Mouse (Mus musculus): ENCODE measurements at regions not wholly inside any gene's neighbourhood (a gene's known extent, or its start where the extent isn't known, plus 50 kb on each side); places are given as distances from the start of the nearest gene placed in this dataset.

- peaks cover 0 to 64% of the 10 kb centered on the region in 2 experiments; a peak in 2 of 4 replicates for H3K4me1 ChIP-seq (ENCODE audit: control insufficient read depth in 1 of 2, insufficient read depth in 2 of 2)
- peak overlapping the region in 1 of 3 experiments; percentile 16 for H3K4me3 ChIP-seq (replicated peaks in 1 of 3; ENCODE audit: low read depth in 2 of 3, low read length in 2 of 3, poor library complexity in 1 of 3)
- no peak overlapping the region for H3K4me2 ChIP-seq (ENCODE audit: insufficient read depth, low read depth, poor library complexity, severe bottlenecking)
- H3K9me3 ChIP-seq (replicated peaks; ENCODE audit: low read length), result no peaks in the 10 kb centered on the region
- TF ChIP-seq BHLHE40 (IDR thresholded peaks at IDR 0.05; ENCODE audit: low read depth, low read length) (0 out of 2 replicates have a peak, but pooled peaks have one; percentile 27), EP300 (IDR thresholded peaks at IDR 0.05; ENCODE audit: low read length) (peak; percentile 62), KAT2A (IDR thresholded peaks at IDR 0.05; ENCODE audit: insufficient replicate concordance, low read length) (no peak), MEF2A (IDR thresholded peaks at IDR 0.05; ENCODE audit: borderline replicate concordance, low read depth, low read length) (peak; percentile 74), ZMIZ1 (IDR thresholded peaks at IDR 0.05; ENCODE audit: low read depth, low read length) (no peak), TCF12 (IDR thresholded peaks at IDR 0.05; ENCODE audit: low read depth, low read length) (0 out of 2 replicates have a peak, but pooled peaks have one; percentile 12), ETS1 (conservative IDR thresholded peaks at IDR 0.05; ENCODE audit: low read depth, low read length) (peak; percentile 53; the same call in 1 of the 2 replicates)
- no peaks in the 10 kb centered on the region for H3K79me2 ChIP-seq (replicated peaks; ENCODE audit: control insufficient read depth, extremely low read depth, insufficient read depth, poor library complexity, severe bottlenecking)
- dilution Hi-C loops (cut with MboI; ENCODE audit: extremely low pct_ligation_motif_present, extremely low pct_unique_long_range_greater_than_20kb, low sequenced_read_pairs) (no loop called here), in situ Hi-C loops (cut with MboI; ENCODE audit: low pct_ligation_motif_present, low pct_unique_long_range_greater_than_20kb, low sequenced_read_pairs) (no loop called here)
- H3K27ac ChIP-seq (ENCODE audit: insufficient read depth, low read depth), result no peak overlapping the region
- H3K27me3 ChIP-seq (replicated peaks), result no peaks in the 10 kb centered on the region
- H3K9ac ChIP-seq (ENCODE audit: insufficient read depth, low read depth), result no peak overlapping the region
- no peaks in the 10 kb centered on the region for H3K36me3 ChIP-seq (replicated peaks in 1 of 2; ENCODE audit: control insufficient read depth in 1 of 2, insufficient read depth in 1 of 2, low read length in 1 of 2)
- DNase-seq (ENCODE audit: extremely low read depth), result peak; percentile 81
Observed at GRCm38 (mm10) chr11:112987782-112988181, 205.8 kb downstream of the Sox9 start.

- no peak overlapping the region for H3K9ac ChIP-seq (ENCODE audit: insufficient read depth, low read depth)
- H3K27me3 ChIP-seq (replicated peaks), result no peaks in the 10 kb centered on the region
- dilution Hi-C loops (cut with MboI; ENCODE audit: extremely low pct_ligation_motif_present, extremely low pct_unique_long_range_greater_than_20kb, low sequenced_read_pairs) (no loop called here), in situ Hi-C loops (cut with MboI; ENCODE audit: low pct_ligation_motif_present, low pct_unique_long_range_greater_than_20kb, low sequenced_read_pairs) (no loop called here)
- H3K4me1 ChIP-seq (ENCODE audit: control insufficient read depth in 1 of 2, insufficient read depth in 2 of 2), result peaks cover 0 to 65% of the 10 kb centered on the region in 2 experiments; a peak in 2 of 4 replicates
- no peaks in the 10 kb centered on the region for H3K9me3 ChIP-seq (replicated peaks; ENCODE audit: low read length)
- no peak for DNase-seq (ENCODE audit: extremely low read depth)
- H3K27ac ChIP-seq (ENCODE audit: insufficient read depth, low read depth), result no peak overlapping the region
- H3K4me3 ChIP-seq (replicated peaks in 1 of 3; ENCODE audit: low read depth in 2 of 3, low read length in 2 of 3, poor library complexity in 1 of 3), result no peak overlapping the region
- no peak overlapping the region for H3K4me2 ChIP-seq (ENCODE audit: insufficient read depth, low read depth, poor library complexity, severe bottlenecking)
- TF ChIP-seq KAT2A (IDR thresholded peaks at IDR 0.05; ENCODE audit: insufficient replicate concordance, low read length), result no peak
- TF ChIP-seq BHLHE40 (IDR thresholded peaks at IDR 0.05; ENCODE audit: low read depth, low read length), result no peak
- no peaks in the 10 kb centered on the region for H3K36me3 ChIP-seq (replicated peaks in 1 of 2; ENCODE audit: control insufficient read depth in 1 of 2, insufficient read depth in 1 of 2, low read length in 1 of 2)
- H3K79me2 ChIP-seq (replicated peaks; ENCODE audit: control insufficient read depth, extremely low read depth, insufficient read depth, poor library complexity, severe bottlenecking), result no peaks in the 10 kb centered on the region
Observed at GRCm38 (mm10) chr11:112988900-112989299, 206.9 kb downstream of the Sox9 start.

- no peak for DNase-seq (ENCODE audit: extremely low read depth)
- Histone ChIP-seq H3K4me2 (ENCODE audit: insufficient read depth, low read depth, poor library complexity, severe bottlenecking) (no peak overlapping the region), H3K9ac (ENCODE audit: insufficient read depth, low read depth) (no peak overlapping the region), H3K4me3 (replicated peaks in 1 of 3; ENCODE audit: low read depth in 2 of 3, low read length in 2 of 3, poor library complexity in 1 of 3) (no peak overlapping the region), H3K9me3 (replicated peaks; ENCODE audit: low read length) (no peaks in the 10 kb centered on the region), H3K4me1 (ENCODE audit: control insufficient read depth in 1 of 2, insufficient read depth in 2 of 2) (peaks cover 0 to 65% of the 10 kb centered on the region in 2 experiments; a peak in 2 of 4 replicates), H3K36me3 (replicated peaks in 1 of 2; ENCODE audit: control insufficient read depth in 1 of 2, insufficient read depth in 1 of 2, low read length in 1 of 2) (no peaks in the 10 kb centered on the region), H3K79me2 (replicated peaks; ENCODE audit: control insufficient read depth, extremely low read depth, insufficient read depth, poor library complexity, severe bottlenecking) (no peaks in the 10 kb centered on the region), H3K27me3 (replicated peaks) (no peaks in the 10 kb centered on the region), H3K27ac (ENCODE audit: insufficient read depth, low read depth) (no peak overlapping the region)
- in situ Hi-C loops (cut with MboI; ENCODE audit: low pct_ligation_motif_present, low pct_unique_long_range_greater_than_20kb, low sequenced_read_pairs) (loop anchor here (5.0 kb wide), 1 partner anchor 72 kb away; no protein-coding TSS in a partner anchor), dilution Hi-C loops (cut with MboI; ENCODE audit: extremely low pct_ligation_motif_present, extremely low pct_unique_long_range_greater_than_20kb, low sequenced_read_pairs) (no loop called here)
- TF ChIP-seq ELF1 (IDR thresholded peaks at IDR 0.05; ENCODE audit: low read depth, low read length) (no peak), MAX (IDR thresholded peaks at IDR 0.05; ENCODE audit: low read length) (no peak), GABPA (IDR thresholded peaks at IDR 0.05; ENCODE audit: insufficient replicate concordance, low read depth, low read length) (no peak), TCF12 (IDR thresholded peaks at IDR 0.05; ENCODE audit: low read depth, low read length) (no peak), ZNF384 (IDR thresholded peaks at IDR 0.05; ENCODE audit: low read depth, low read length) (no peak), CHD1 (IDR thresholded peaks at IDR 0.05; ENCODE audit: low read depth, low read length) (no peak), IRF4 (IDR thresholded peaks at IDR 0.05; ENCODE audit: low read depth, low read length) (no peak), KAT2A (IDR thresholded peaks at IDR 0.05; ENCODE audit: insufficient replicate concordance, low read length) (no peak), USF2 (conservative IDR thresholded peaks at IDR 0.05; ENCODE audit: low read depth, low read length) (no peak), UBTF (IDR thresholded peaks at IDR 0.05; ENCODE audit: low read depth, low read length) (no peak), SIN3A (IDR thresholded peaks at IDR 0.05; ENCODE audit: low read length) (no peak), BHLHE40 (IDR thresholded peaks at IDR 0.05; ENCODE audit: low read depth, low read length) (no peak), CHD2 (IDR thresholded peaks at IDR 0.05; ENCODE audit: low read length) (no peak), RAD21 (IDR thresholded peaks at IDR 0.05; ENCODE audit: low read depth, low read length) (no peak), SMC3 (IDR thresholded peaks at IDR 0.05; ENCODE audit: low read depth, low read length) (no peak), ZKSCAN1 (IDR thresholded peaks at IDR 0.05; ENCODE audit: borderline replicate concordance, low read depth, low read length) (no peak), MYC (IDR thresholded peaks at IDR 0.05; ENCODE audit: low read depth, low read length) (no peak), MAZ (IDR thresholded peaks at IDR 0.05; ENCODE audit: low read depth, low read length) (no peak), NELFE (IDR thresholded peaks at IDR 0.05; ENCODE audit: low read depth, low read length) (no peak), POLR2A (IDR thresholded peaks at IDR 0.05; ENCODE audit: low read depth, low read length) (no peak)
Observed at GRCm38 (mm10) chr11:112989981-112990512, 208.0 kb downstream of the Sox9 start.
